Mouse (Mus musculus) thymus, adult 2 months (tissue): ENCODE measurements around the gene Spdye4b.

Experiments used
- CTCF ChIP-seq: fragments of 200-500 bp; IDR thresholded peaks from 2 replicates; pipeline ENCODE4 v1.5.1; 2012; ENCODE audit warnings: mild to moderate bottlenecking, control low read depth, low read length, moderate library complexity, borderline replicate concordance; ENCODE audit not compliant: control insufficient read depth, poor library complexity, insufficient read depth; ENCODE audit errors: extremely low read depth
- POLR2A ChIP-seq: fragments of 200-500 bp; IDR thresholded peaks from 2 replicates; pipeline ENCODE4 v1.6.1; 2012; ENCODE audit warnings: mild to moderate bottlenecking, low read length, control low read depth, moderate library complexity; ENCODE audit not compliant: control insufficient read depth, poor library complexity, insufficient read depth; ENCODE audit errors: extremely low read depth

- TF ChIP-seq CTCF (no peak), POLR2A (no peak)
These were observed 73.2 kb downstream of the Spdye4b start for GRCm38 (mm10) chr5:143253881-143254486.
